Mouse (Mus musculus): ENCODE data around the gene Pdcd10. TPM values are rescaled to one million over a fixed set of nuclear protein-coding genes. Genes with fewer than 3 reads are reported as not detected.

Gene Pdcd10
- polyA plus RNA-seq, 1 experiment, result 93.5 TPM

GRCm38 (mm10) chr3:75482056-75482455, 74.6 kb downstream of the Pdcd10 start, which contains the start of gene Wdr49:
Wdr49 (minus strand) TSS chr3:75482156.
- Histone ChIP-seq H3K4me1 (ENCODE audit: control insufficient read depth, insufficient read depth, low read length) (no peaks in the 10 kb centered on the region), H3K4me3 (ENCODE audit: insufficient read depth, low read length) (no peak within 1 kb of the TSS), H3K27ac (ENCODE audit: insufficient read depth, low read length) (no peak within 1 kb of the TSS)
- TF ChIP-seq POLR2A (IDR thresholded peaks at IDR 0.05; ENCODE audit: low read depth, low read length) (no peak), CTCF (IDR thresholded peaks at IDR 0.05; ENCODE audit: borderline replicate concordance, insufficient read depth, low read length) (no peak)

GRCm38 (mm10) chr3:75475106-75475505, 81.5 kb downstream of the Pdcd10 start:
- no peaks in the 10 kb centered on the region for H3K4me1 ChIP-seq (ENCODE audit: control insufficient read depth, insufficient read depth, low read length)
- H3K27ac ChIP-seq (ENCODE audit: insufficient read depth, low read length), result no peak overlapping the region
- TF ChIP-seq CTCF (IDR thresholded peaks at IDR 0.05; ENCODE audit: borderline replicate concordance, insufficient read depth, low read length) (no peak), POLR2A (IDR thresholded peaks at IDR 0.05; ENCODE audit: low read depth, low read length) (no peak)
- H3K4me3 ChIP-seq (ENCODE audit: insufficient read depth, low read length), result no peak overlapping the region

- TF ChIP-seq CTCF (IDR thresholded peaks at IDR 0.05; ENCODE audit: borderline replicate concordance, insufficient read depth, low read length) (no peak), POLR2A (IDR thresholded peaks at IDR 0.05; ENCODE audit: low read depth, low read length) (no peak)
- Histone ChIP-seq H3K4me1 (ENCODE audit: control insufficient read depth, insufficient read depth, low read length) (no peaks in the 10 kb centered on the region), H3K4me3 (ENCODE audit: insufficient read depth, low read length) (no peak overlapping the region), H3K27ac (ENCODE audit: insufficient read depth, low read length) (no peak overlapping the region)
These were observed 82.0 kb downstream of the Pdcd10 start for GRCm38 (mm10) chr3:75474657-75475056.

DNA sequence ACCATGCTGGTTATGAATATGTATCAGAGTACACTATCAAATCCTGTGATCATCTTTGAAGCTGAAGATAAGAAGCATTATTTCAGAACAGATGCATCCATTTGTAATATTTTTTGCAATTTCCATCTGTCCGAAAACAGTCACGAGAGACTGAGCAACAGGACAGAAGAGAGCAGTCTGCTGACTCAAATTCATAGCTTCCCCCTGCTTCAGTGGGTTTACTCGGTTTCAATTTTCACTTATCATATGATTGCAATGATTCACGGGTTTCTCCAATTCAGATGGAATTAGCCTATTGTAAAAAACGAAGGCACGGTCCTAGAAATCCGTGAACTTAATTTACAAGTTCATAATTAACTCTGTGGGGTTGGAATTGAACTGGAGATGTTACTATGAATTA, 88.5 kb downstream of the Pdcd10 start:
- no peak overlapping the region for H3K4me3 ChIP-seq (ENCODE audit: insufficient read depth, low read length)
- H3K4me1 ChIP-seq (ENCODE audit: control insufficient read depth, insufficient read depth, low read length), result no peaks in the 10 kb centered on the region
- H3K27ac ChIP-seq (ENCODE audit: insufficient read depth, low read length), result no peak overlapping the region
- TF ChIP-seq POLR2A (IDR thresholded peaks at IDR 0.05; ENCODE audit: low read depth, low read length) (no peak), CTCF (IDR thresholded peaks at IDR 0.05; ENCODE audit: borderline replicate concordance, insufficient read depth, low read length) (no peak)

Other genes with a start within 250 kb of the Pdcd10 start
- not detected in 2 replicates for gene Wdr49, start 74.7 kb downstream of the Pdcd10 start, polyA plus RNA-seq (2011; ENCODE audit: insufficient read length, low read depth, missing spikeins)
- 1.9 and 2.2 TPM in 2 replicates for gene Serpini1, start 691 bp upstream of the Pdcd10 start, polyA plus RNA-seq (2011; ENCODE audit: insufficient read length, low read depth, missing spikeins)
- not detected in 2 replicates for gene Gm29133, start 191.3 kb upstream of the Pdcd10 start, polyA plus RNA-seq (2011; ENCODE audit: insufficient read length, low read depth, missing spikeins)

Data from embryonic fibroblast, embryonic 13.5 days (primary cell).